Mouse (Mus musculus) layer of hippocampus, postnatal 25 days (tissue): Measurements from ENCODE around the gene Tnrc6c. TPM values are rescaled to one million over a fixed set of nuclear protein-coding genes. Genes with fewer than 3 reads are reported as not detected.

Source experiments
- DNase-seq, 2 experiments: peaks; one replicate each; pipeline ENCODE4 v3.0.0; 2022; ENCODE audit warnings: mixed read lengths in 2 of 2, low spot score in 1 of 2; ENCODE audit errors: extremely low spot score in 1 of 2
- total RNA-seq, 2 experiments: library from RNA; stranded (reverse); gene quantifications; 2 replicates each; pipeline ENCODE4 v1.2.3; 2021

Tnrc6c gene
- 10 to 100 TPM; 53.8 to 76.8 TPM for total RNA-seq

GRCm38 (mm10) chr11:117653491-117654351 lies at the start of gene Tnrc6c:
TSS of gene Tnrc6c (plus strand) at chr11:117654289.
- DNase-seq = peak in 1 of 2 experiments; percentile 61

DNA sequence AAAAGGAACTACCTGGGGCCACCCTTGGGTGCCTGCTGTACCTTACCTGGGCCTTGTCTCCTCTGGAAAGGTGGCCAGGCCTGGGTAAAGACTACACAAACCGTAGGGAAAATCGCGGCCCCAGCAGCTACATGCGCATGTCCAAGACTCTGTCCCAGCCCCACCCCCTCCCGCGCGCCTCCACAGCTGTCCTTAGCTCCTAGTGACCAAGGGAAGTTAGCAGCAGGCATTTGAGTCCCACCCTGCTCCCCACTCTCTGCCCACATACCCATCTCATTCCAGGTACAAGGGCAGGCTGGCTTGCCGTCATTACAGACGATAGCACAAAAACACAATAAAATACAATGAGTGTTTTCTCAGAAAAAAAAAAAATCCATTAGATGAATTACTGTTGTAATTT lies 48.0 kb upstream of the Tnrc6c start:
- DNase-seq = no peak

GRCm38 (mm10) chr11:117606605-117607203 lies 47.4 kb upstream of the Tnrc6c start:
- no peak for DNase-seq

GRCm38 (mm10) chr11:117608141-117608789 lies 45.8 kb upstream of the Tnrc6c start:
- DNase-seq = no peak

DNA sequence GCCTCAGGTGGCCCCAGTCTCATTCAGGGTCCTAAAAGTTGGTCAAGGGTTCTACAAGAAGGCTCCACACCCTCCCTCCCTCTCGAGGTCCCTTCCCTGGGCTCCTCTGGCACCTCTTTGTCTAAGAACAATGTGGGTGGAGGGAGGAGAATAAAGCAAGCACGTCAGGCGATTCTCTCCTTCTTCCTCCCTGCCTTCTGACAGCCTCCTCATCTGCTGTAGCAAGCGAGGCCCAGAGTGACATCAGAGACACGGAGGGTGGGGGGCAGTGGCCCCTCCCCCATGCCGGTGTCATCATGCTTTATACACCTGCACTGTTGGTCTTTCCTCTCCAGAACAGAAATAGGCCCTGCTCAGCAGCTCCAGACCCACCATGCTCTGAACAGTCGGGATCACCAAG lies 45.1 kb upstream of the Tnrc6c start:
- no peak for DNase-seq

DNA sequence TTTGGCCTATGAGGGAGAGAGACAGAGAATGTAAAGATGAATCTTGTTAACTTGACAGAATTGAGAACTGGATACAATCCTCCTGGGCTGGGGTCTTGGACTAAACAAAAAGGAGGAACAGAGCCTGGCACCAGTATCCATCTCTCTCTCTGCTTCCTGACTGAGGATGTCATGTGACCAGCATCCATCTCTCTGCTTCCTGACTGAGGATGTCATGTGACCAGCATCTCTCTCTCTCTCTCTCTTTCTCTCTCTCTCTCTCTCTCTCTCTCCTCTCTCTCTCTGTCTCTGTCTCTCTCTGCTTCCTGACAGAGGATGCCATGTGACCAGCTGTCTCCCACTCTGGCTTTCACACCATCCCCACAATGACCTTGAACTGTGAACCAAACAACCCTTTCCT lies 43.5 kb upstream of the Tnrc6c start:
- no peak for DNase-seq

GRCm38 (mm10) chr11:117611068-117611467 lies 43.0 kb upstream of the Tnrc6c start:
- no peak for DNase-seq

DNA sequence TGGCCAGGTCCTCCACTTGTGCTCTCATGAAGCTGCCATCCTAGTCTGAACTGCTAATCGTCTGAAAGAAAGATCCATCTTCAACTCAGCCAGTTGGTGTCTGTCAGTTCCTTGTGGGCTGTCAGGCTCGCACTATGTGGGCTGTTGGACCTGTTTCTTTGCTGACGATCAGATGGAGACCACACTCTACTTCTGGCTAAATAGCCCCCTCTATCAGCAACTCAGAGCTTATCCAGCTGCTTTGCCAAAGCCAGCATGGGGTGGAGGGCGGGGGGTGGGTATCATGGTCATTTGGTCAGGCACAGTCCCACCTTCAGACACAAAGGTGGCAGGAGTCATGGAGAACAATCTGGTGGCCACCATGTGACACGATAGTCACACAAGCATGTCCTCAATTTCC lies 42.2 kb upstream of the Tnrc6c start:
- no peak for DNase-seq

DNA sequence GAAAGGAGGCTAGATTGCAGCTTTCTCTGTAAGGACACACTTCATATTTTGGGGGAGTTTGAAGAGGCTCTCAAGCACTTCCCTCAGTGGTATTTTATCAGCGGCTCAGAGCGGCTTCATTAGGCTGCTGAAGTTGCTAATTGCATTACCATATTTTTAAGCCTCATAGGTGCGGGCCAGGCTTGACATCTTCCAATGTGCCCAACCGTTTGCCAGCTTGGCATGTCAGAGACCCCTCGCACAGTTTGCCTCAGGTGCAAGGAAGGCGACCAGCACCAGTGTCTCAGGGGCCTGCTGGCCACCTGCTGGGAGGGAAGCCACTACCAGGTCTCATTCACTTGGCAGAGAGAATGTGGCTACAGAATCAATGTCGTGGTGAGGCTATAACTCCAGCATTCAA lies 41.2 kb upstream of the Tnrc6c start:
- DNase-seq = no peak

DNA sequence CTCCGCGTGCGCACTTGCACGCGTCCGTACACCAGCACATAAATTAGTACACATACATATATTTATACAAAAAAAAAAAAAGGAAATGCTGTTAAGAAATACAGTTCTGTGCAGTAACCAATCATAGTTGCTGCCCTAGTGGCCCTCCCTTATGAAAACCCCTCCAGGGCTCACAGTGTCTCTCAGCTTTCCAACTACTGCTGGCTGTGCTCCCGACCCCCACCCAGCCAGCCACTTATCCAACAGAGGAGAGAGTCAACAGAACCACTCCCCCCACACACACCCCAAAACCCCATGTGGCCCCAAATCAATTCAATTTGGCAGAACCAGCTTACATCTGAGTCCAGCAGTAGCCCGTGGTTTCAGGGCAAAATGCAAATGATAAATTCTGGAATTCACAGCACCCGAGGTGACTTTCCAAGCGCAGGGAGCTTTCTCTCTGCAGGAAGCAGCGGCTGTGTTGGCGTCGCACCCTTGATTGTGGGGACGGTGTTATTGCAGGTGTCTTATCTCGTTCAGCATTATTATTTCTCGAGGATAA lies 36.7 kb upstream of the Tnrc6c start:
- no peak for DNase-seq

DNA sequence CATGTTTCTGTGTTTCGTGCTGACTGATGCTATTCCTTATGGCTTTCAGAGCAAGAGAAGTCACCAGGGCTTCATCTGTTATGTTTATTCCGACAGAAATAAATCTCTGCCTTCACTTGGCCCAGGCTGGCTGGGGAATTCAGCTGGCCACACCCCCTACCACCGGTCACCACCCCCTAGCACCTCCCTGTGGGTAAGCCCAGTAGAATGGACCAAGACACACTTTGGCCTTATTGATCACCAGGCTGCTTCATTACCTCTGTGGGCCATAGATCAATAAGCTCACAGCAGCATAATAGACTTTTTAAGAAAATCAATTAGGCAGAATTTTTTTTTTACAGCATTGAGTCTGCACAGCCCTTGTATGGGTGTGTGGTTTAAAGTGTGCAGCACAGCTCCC lies 35.9 kb upstream of the Tnrc6c start:
- DNase-seq = no peak

GRCm38 (mm10) chr11:117618774-117619173 lies 35.3 kb upstream of the Tnrc6c start:
- no peak for DNase-seq

- DNase-seq = no peak
These were observed 34.5 kb upstream of the Tnrc6c start for GRCm38 (mm10) chr11:117619581-117619980.

- peak in 1 of 2 experiments; percentile 21 for DNase-seq
These were observed 28.9 kb upstream of the Tnrc6c start for GRCm38 (mm10) chr11:117625196-117625595.

GRCm38 (mm10) chr11:117626557-117626956 lies 27.5 kb upstream of the Tnrc6c start:
- no peak for DNase-seq

DNA sequence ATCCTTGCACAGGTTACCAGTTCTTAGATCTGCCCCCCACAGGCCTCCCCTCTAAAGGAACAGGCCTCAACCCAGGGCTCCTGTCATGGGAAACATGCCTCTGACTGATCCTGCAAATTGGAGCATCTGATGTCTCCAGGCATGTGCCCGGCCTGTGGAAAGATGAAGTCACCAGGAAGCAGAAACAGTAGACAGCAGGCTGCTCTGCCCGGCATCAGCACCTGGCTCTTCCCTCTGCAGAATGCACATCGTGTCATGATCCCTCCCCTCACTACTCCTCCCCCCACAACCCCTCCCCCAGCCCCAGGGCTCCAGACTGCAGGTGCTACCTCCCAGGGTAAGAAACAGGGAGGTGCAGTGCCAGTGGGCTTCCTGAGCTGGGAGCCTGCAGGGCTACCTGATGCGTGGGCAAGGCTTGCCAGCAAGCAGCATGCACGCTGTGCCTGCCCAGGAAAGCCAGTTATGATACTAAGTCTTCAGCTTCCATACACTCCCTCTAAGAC lies 27.0 kb upstream of the Tnrc6c start:
- peak; percentile 20 to 36 for DNase-seq

DNA sequence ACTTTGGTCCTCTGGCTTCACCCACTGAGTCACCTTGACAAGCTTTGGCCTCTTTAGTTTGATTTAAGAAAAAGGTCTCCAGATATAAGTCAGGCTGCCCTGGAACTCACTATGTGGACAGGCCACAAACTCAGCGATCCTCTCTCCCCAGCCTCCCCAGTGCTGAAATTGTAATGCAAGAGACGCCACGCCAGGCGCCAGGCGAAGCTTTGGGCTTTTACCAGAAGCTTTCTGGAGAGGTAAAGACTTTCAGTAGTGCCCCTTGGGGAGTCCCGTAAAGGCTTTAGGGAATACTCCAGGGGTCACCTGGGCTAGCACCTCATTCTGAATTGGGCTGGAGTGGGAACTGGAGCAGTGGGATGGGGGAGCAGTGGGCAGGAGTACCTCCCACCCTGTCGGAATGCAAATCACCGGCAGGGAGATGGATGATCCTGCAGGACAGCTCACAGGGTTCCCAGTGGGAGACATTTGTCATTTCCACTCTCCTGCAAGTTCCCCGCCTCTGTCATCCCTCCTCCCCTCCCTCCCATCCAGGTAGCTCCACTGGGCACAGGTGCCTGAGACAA lies 26.3 kb upstream of the Tnrc6c start:
- DNase-seq = peak; percentile 29 to 42

- DNase-seq = peak; percentile 42 to 53
These were observed 25.7 kb upstream of the Tnrc6c start for GRCm38 (mm10) chr11:117628312-117628779.

- no peak for DNase-seq
These were observed 24.2 kb upstream of the Tnrc6c start for GRCm38 (mm10) chr11:117629865-117630264.

- DNase-seq = no peak
These were observed 23.1 kb upstream of the Tnrc6c start for GRCm38 (mm10) chr11:117630868-117631565.
